Mouse (Mus musculus) embryonic fibroblast, embryonic 13.5 days (primary cell): ENCODE data around the gene Npm1.

Experiments
- CTCF ChIP-seq: IDR thresholded peaks from 2 replicates; pipeline ENCODE4 v1.5.1; 2011; ENCODE audit warnings: mild to moderate bottlenecking, control low read depth, low read length, moderate library complexity, borderline replicate concordance; ENCODE audit not compliant: insufficient read depth
- POLR2A ChIP-seq: IDR thresholded peaks from 2 replicates; pipeline ENCODE4 v1.6.1; 2011; ENCODE audit warnings: low read depth, mild to moderate bottlenecking, control low read depth, low read length, moderate library complexity

GRCm38 (mm10) chr11:33197133-33197514 is 34.1 kb upstream of the Npm1 start:
- TF ChIP-seq CTCF (no peak), POLR2A (no peak)
